Mouse (Mus musculus) kidney, postnatal 0 days (tissue): ENCODE data around the gene Sox5. TPM values are rescaled to one million over a fixed set of nuclear protein-coding genes. Genes with fewer than 3 reads are reported as not detected.

Experiments used
- ATAC-seq: fragments of 200-750 bp; cut with Nextera tagmentation; replicated peaks from 2 replicates; pipeline ENCODE4 v1.8.0; 2017; ENCODE audit warnings: low read depth, moderate number of reproducible peaks, moderate TSS enrichment, moderate library complexity; ENCODE audit not compliant: low FRiP score
- DNase-seq: peaks from one replicate; pipeline ENCODE4 v3.0.0-alpha.2; 2016; ENCODE audit warnings: low spot score
- H3K27ac ChIP-seq: fragments of 300-500 bp; sonication (generic); 2 replicates; pipeline ENCODE4 v1.5.1; 2014; ENCODE audit warnings: mild to moderate bottlenecking
- H3K27me3 ChIP-seq: fragments of 300-500 bp; sonication (generic); 2 replicates; pipeline ENCODE4 v1.6.1; 2014; ENCODE audit warnings: low read length, mixed read lengths; ENCODE audit not compliant: insufficient read depth
- H3K36me3 ChIP-seq: fragments of 300-500 bp; sonication (generic); 2 replicates; pipeline ENCODE4 v1.6.1; 2014; ENCODE audit warnings: low read length, mixed read lengths; ENCODE audit not compliant: insufficient read depth
- H3K4me1 ChIP-seq: fragments of 300-500 bp; sonication (generic); replicated peaks from 2 replicates; pipeline ENCODE4 v1.6.1; 2014; ENCODE audit warnings: antibody characterized with exemption, low read length, mixed read lengths; ENCODE audit not compliant: insufficient read depth
- H3K4me2 ChIP-seq: fragments of 300-500 bp; sonication (generic); 2 replicates; pipeline ENCODE4 v1.6.1; 2014; ENCODE audit warnings: mild to moderate bottlenecking, low read length, moderate library complexity, mixed read lengths
- H3K4me3 ChIP-seq: fragments of 300-500 bp; sonication (generic); replicated peaks from 2 replicates; pipeline ENCODE4 v1.5.1; 2014; ENCODE audit warnings: low read depth, low read length
- H3K9ac ChIP-seq: fragments of 300-500 bp; sonication (generic); 2 replicates; pipeline ENCODE4 v1.6.1; 2014; ENCODE audit warnings: low read depth, low read length
- H3K9me3 ChIP-seq: fragments of 300-500 bp; sonication (generic); replicated peaks from 2 replicates; pipeline ENCODE4 v1.6.1; 2016; ENCODE audit warnings: low read length, inconsistent platforms, mixed read lengths
- CTCF ChIP-seq: IDR thresholded peaks from 2 replicates; pipeline ENCODE4 v1.5.1; 2016; ENCODE audit warnings: antibody characterized with exemption, low read depth, mild to moderate bottlenecking, moderate library complexity
- WGBS: fragments of 180-500 bp; shearing (Covaris S2); extraction: QIAGEN DNeasy Blood & Tissue Kit; methylation state at CpG from one replicate; pipeline ENCODE4 v1.1.7; 2014; 5-methylcytosine and 5-hydroxymethylcytosine counted together
- polyA plus RNA-seq: library from polyadenylated mRNA; unstranded; fragments of >200 nt; fragmentation: Nextera tagmentation; extraction: Ambion mirVana; gene quantifications from 2 replicates; pipeline ENCODE4 v1.2.1, GENCODE M21; 2015

The Sox5 gene
- polyA plus RNA-seq, 1 experiment from 2014 or later, result 6.1 TPM

- no peak overlapping the region for H3K27ac ChIP-seq
- no peak for ATAC-seq
- DNase-seq, result no peak
- H3K4me3 ChIP-seq, result no peak overlapping the region
- 74% methylated on average over 13 of the region's 13 CpGs for whole genome bisulfite sequencing
- H3K4me2 ChIP-seq, result no peak overlapping the region
- H3K9ac ChIP-seq, result no peak overlapping the region
- no peak for TF ChIP-seq CTCF
- H3K27me3 ChIP-seq, result no peaks in the 10 kb centered on the region
- H3K9me3 ChIP-seq, result no peaks in the 10 kb centered on the region
- H3K36me3 ChIP-seq, result no peaks in the 10 kb centered on the region
- H3K4me1 ChIP-seq, result no peaks in the 10 kb centered on the region
These were observed 783.6 kb downstream of the Sox5 start for GRCm38 (mm10) chr6:143998201-143998600.

GRCm38 (mm10) chr6:143997616-143998015, 784.2 kb downstream of the Sox5 start:
- Histone ChIP-seq H3K4me3 (no peak overlapping the region), H3K27me3 (no peaks in the 10 kb centered on the region), H3K36me3 (no peaks in the 10 kb centered on the region), H3K4me1 (no peaks in the 10 kb centered on the region), H3K9me3 (no peaks in the 10 kb centered on the region), H3K27ac (no peak overlapping the region), H3K9ac (no peak overlapping the region), H3K4me2 (no peak overlapping the region)
- WGBS, result 63% methylated on average over 11 of the region's 11 CpGs
- no peak for TF ChIP-seq CTCF
- no peak for ATAC-seq
- DNase-seq, result no peak

- Histone ChIP-seq H3K27me3 (no peaks in the 10 kb centered on the region), H3K4me2 (no peak overlapping the region), H3K4me1 (no peaks in the 10 kb centered on the region), H3K9ac (no peak overlapping the region), H3K9me3 (no peaks in the 10 kb centered on the region), H3K36me3 (no peaks in the 10 kb centered on the region), H3K4me3 (no peak overlapping the region), H3K27ac (no peak overlapping the region)
- WGBS, result 58% methylated on average over 4 of the region's 4 CpGs
- TF ChIP-seq CTCF, result no peak
- DNase-seq, result no peak
- no peak for ATAC-seq
These were observed 786.7 kb downstream of the Sox5 start for GRCm38 (mm10) chr6:143995046-143995445.

DNA sequence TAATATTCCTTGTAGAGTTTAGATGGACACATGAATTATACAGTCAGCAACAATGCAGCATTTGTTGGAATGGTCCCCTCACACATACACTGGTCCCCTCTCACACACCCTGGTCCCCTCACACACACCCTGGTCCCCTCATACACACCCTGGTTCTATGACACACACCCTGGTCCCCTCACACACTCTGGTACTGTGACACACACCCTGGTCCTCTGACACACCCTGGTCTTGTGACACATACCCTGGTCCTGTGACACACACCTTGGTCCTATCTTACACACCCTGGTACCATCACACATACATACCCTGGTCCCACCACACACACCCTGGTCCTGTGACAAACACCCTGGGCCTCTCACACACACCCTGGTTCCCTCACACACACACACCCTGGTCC, 794.2 kb downstream of the Sox5 start:
- DNase-seq, result no peak
- Histone ChIP-seq H3K4me2 (no peak overlapping the region), H3K27ac (no peak overlapping the region), H3K9ac (no peak overlapping the region), H3K36me3 (no peaks in the 10 kb centered on the region), H3K4me1 (no peaks in the 10 kb centered on the region), H3K9me3 (no peaks in the 10 kb centered on the region), H3K27me3 (no peaks in the 10 kb centered on the region), H3K4me3 (no peak overlapping the region)
- TF ChIP-seq CTCF, result no peak
- no peak for ATAC-seq

DNA sequence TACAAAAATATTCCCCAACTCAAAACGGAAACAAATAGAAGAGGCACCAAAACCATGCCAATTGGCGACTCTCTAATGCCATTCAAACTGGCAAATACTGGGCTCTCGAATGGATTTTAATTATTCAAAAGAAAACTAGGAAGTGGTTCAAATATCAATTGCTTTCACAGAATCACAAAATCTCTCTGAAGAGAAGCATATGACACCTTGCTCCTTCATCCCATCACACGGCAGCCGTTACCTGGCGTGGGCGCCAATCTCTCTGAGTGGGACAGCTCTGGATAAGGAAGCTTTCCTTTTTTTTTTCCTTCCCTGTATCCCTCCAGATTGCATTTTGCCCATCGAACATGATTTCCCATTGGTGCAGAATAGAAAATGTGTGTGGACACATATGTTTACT, 801.6 kb downstream of the Sox5 start:
- WGBS, result 95% methylated on average over 8 of the region's 8 CpGs

DNA sequence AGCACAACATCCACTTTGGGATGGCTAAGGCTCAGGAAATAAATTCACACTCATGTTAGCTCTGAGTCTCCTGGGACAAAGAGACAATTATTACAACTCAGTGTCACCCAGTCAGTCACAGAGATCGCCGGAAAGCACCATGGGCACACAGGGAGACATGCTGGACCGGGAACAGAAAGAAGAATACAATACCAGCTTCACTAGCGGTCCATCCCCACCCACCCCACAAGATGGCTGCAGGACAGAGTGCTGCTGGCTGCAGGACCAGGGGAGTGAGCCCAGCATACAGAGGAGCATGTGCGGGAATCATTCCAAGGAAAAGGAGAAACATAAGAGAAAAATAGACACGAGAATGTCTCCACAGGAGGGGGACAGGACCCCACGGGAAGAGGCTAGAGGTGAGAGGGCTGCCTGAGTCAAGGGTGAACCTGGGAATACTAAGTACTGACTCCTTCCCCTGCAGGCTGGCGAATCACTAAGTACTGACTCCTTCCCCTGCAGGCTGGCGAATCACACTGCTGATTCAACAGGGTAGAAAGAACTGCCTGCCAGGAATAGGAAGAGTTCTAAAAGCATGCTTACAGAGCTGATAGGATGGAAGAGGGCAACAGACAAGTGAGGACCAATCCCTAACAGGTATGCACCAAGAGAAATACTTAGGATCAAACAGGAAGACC, 813.9 kb downstream of the Sox5 start:
- Histone ChIP-seq H3K36me3 (no peaks in the 10 kb centered on the region), H3K4me1 (no peaks in the 10 kb centered on the region), H3K27ac (no peak overlapping the region), H3K27me3 (no peaks in the 10 kb centered on the region), H3K4me2 (no peak overlapping the region), H3K4me3 (no peak overlapping the region), H3K9ac (no peak overlapping the region), H3K9me3 (no peaks in the 10 kb centered on the region)
- no peak for DNase-seq
- WGBS, result 76% methylated on average over 9 of the region's 9 CpGs
- TF ChIP-seq CTCF, result no peak
- no peak for ATAC-seq

More for the DNA sequence above, 801.6 kb downstream of the Sox5 start:
- no peak for ATAC-seq
- Histone ChIP-seq H3K36me3 (no peaks in the 10 kb centered on the region), H3K4me1 (no peaks in the 10 kb centered on the region), H3K27ac (no peak overlapping the region), H3K27me3 (no peaks in the 10 kb centered on the region), H3K9ac (no peak overlapping the region), H3K9me3 (no peaks in the 10 kb centered on the region), H3K4me3 (no peak overlapping the region), H3K4me2 (no peak overlapping the region)
- TF ChIP-seq CTCF, result no peak
- no peak for DNase-seq

GRCm38 (mm10) chr6:143960487-143960886, 821.3 kb downstream of the Sox5 start:
- no peak for TF ChIP-seq CTCF
- Histone ChIP-seq H3K9me3 (no peaks in the 10 kb centered on the region), H3K36me3 (no peaks in the 10 kb centered on the region), H3K27ac (no peak overlapping the region), H3K4me3 (no peak overlapping the region), H3K27me3 (no peaks in the 10 kb centered on the region), H3K9ac (no peak overlapping the region), H3K4me2 (no peak overlapping the region), H3K4me1 (no peaks in the 10 kb centered on the region)
- WGBS, result 95% methylated on average over 11 of the region's 11 CpGs
- ATAC-seq, result no peak
- no peak for DNase-seq
